ENCODE assay signal across 8 mouse cellular contexts in genomic region chr17:29093961-29094309, GRCm38 (mm10). TPM values are rescaled to one million over a fixed set of nuclear protein-coding genes. Genes with fewer than 3 reads are reported as not detected.
DNase-seq lines count a peak whose midpoint lies in the region; ATAC-seq and TF ChIP-seq lines count a peak whose summit lies in the region.

No protein-coding gene starts in this region.

- peak overlapping the region; percentile 63 for H3K9ac ChIP-seq in kidney, embryonic 16.5 days (replicated peaks; ENCODE audit: low read length)
- H3K9ac ChIP-seq in heart, postnatal 0 days (replicated peaks; ENCODE audit: low read depth, low read length), result peak overlapping the region; percentile 83

- no peak for DNase-seq in kidney, adult 11 months
- no peak for DNase-seq in heart, postnatal 0 days (ENCODE audit: low spot score)
- no peak for DNase-seq in midbrain, embryonic 10.5 days (ENCODE audit: low spot score)
- no peak for DNase-seq in frontal cortex, postnatal 14 days (ENCODE audit: low spot score in 2 of 2)
- no peak for DNase-seq in frontal cortex, adult 2 months (ENCODE audit: extremely low spot score in 1 of 2, low spot score in 1 of 2)
- DNase-seq in ovary, adult 18-20 months (ENCODE audit: low spot score), result no peak

- no peaks in the 10 kb centered on the region for H3K9me3 ChIP-seq in kidney, embryonic 16.5 days (ENCODE audit: low read length)
- no peaks in the 10 kb centered on the region for H3K9me3 ChIP-seq in heart, postnatal 0 days (replicated peaks; ENCODE audit: control insufficient read depth, low read length)
- no peaks in the 10 kb centered on the region for H3K9me3 ChIP-seq in midbrain, embryonic 10.5 days (replicated peaks)

- ATAC-seq in kidney, embryonic 16.5 days (ENCODE audit: low FRiP score, low TSS enrichment), result peak; percentile 1; the same call in 1 of the 2 replicates
- ATAC-seq in heart, postnatal 0 days (ENCODE audit: insufficient read depth, low read depth), result no peak

- no peaks in the 10 kb centered on the region for H3K36me3 ChIP-seq in kidney, embryonic 16.5 days (ENCODE audit: insufficient read depth, low read length)
- H3K36me3 ChIP-seq in heart, postnatal 0 days (replicated peaks; ENCODE audit: control insufficient read depth, insufficient read depth, low read length), result peaks cover 7% of the 10 kb centered on the region
- 0 out of 2 replicates have a peak, but pooled peaks cover 4% of the 10 kb centered on the region for H3K36me3 ChIP-seq in midbrain, embryonic 10.5 days

- H3K4me1 ChIP-seq in kidney, embryonic 16.5 days (ENCODE audit: insufficient read depth, low read length), result peaks cover 24% of the 10 kb centered on the region
- H3K4me1 ChIP-seq in bone marrow, adult 2 months (ENCODE audit: control insufficient read depth, insufficient read depth, low read length), result peaks cover 6% of the 10 kb centered on the region
- H3K4me1 ChIP-seq in heart, postnatal 0 days (ENCODE audit: control insufficient read depth, insufficient read depth), result no peaks in the 10 kb centered on the region
- peaks cover 33% of the 10 kb centered on the region for H3K4me1 ChIP-seq in midbrain, embryonic 10.5 days

- peaks cover 18% of the 10 kb centered on the region; the same call in 1 of the 2 replicates for H3K27me3 ChIP-seq in kidney, embryonic 16.5 days (ENCODE audit: insufficient read depth, low read length)
- H3K27me3 ChIP-seq in heart, postnatal 0 days (ENCODE audit: control insufficient read depth, insufficient read depth, low read length), result peaks cover 10% of the 10 kb centered on the region
- H3K27me3 ChIP-seq in midbrain, embryonic 10.5 days (ENCODE audit: low read depth, poor library complexity, severe bottlenecking), result peaks cover 64% of the 10 kb centered on the region

- no peak for TF ChIP-seq EP300 in heart, postnatal 0 days (IDR thresholded peaks at IDR 0.05; ENCODE audit: low read depth)

- no peak overlapping the region for H3K27ac ChIP-seq in kidney, embryonic 16.5 days (ENCODE audit: low read length)
- H3K27ac ChIP-seq in bone marrow, adult 2 months (ENCODE audit: control insufficient read depth, insufficient read depth, low read depth, low read length, poor library complexity), result no peak overlapping the region
- peak overlapping the region; percentile 92 for H3K27ac ChIP-seq in heart, postnatal 0 days (ENCODE audit: low read depth)
- H3K27ac ChIP-seq in midbrain, embryonic 10.5 days (replicated peaks), result no peak overlapping the region

- TF ChIP-seq CTCF in bone marrow, adult 2 months (IDR thresholded peaks at IDR 0.05; ENCODE audit: control insufficient read depth, insufficient read depth, low read length), result no peak
- no peak for TF ChIP-seq CTCF in heart, postnatal 0 days (IDR thresholded peaks at IDR 0.05; ENCODE audit: low read depth)

- no peak for TF ChIP-seq POLR2A in bone marrow, adult 2 months (IDR thresholded peaks at IDR 0.05; ENCODE audit: borderline replicate concordance, control insufficient read depth, low read depth, low read length)

- peak overlapping the region; percentile 85 for H3K4me2 ChIP-seq in kidney, embryonic 16.5 days (replicated peaks; ENCODE audit: low read depth, low read length)
- peak overlapping the region; percentile 77 for H3K4me2 ChIP-seq in heart, postnatal 0 days (ENCODE audit: low read depth, low read length)

- WGBS in kidney, embryonic 16.5 days, result under 1% methylated on average over 24 of the region's 24 CpGs
- WGBS in bone marrow, adult 2 months, result under 1% methylated on average over 24 of the region's 24 CpGs
- whole genome bisulfite sequencing in heart, postnatal 0 days, result under 1% methylated on average over 24 of the region's 24 CpGs
- under 1% methylated on average over 24 of the region's 24 CpGs for WGBS in midbrain, embryonic 10.5 days

- H3K4me3 ChIP-seq in kidney, embryonic 16.5 days (ENCODE audit: low read length), result peak overlapping the region; percentile 51
- peak overlapping the region; percentile 79 for H3K4me3 ChIP-seq in bone marrow, adult 2 months (replicated peaks; ENCODE audit: control insufficient read depth, low read depth, low read length)
- peak overlapping the region; percentile 73 for H3K4me3 ChIP-seq in heart, postnatal 0 days (ENCODE audit: low read depth, low read length)
- H3K4me3 ChIP-seq in midbrain, embryonic 10.5 days, result peak overlapping the region; percentile 65

RNA-seq across cellular contexts. Expression of gene Cdkn1a, which starts 3.2 kb away (rescaled TPM):
- polyA plus RNA-seq in kidney, embryonic 16.5 days (2015; fragmentation: Nextera tagmentation; extraction: Ambion mirVana), result 74.1 and 81.3 TPM in 2 replicates
- 5.2 and 27.7 TPM in 2 replicates for polyA plus RNA-seq in bone marrow, adult 2 months (2011; ENCODE audit: insufficient read depth, insufficient read length, low replicate concordance, missing spikeins)
- 16.7 and 42.8 TPM in 2 replicates for total RNA-seq in heart, postnatal 0 days (2014; rRNA removed; ENCODE audit: low replicate concordance)
- polyA plus RNA-seq in heart, postnatal 0 days (2015; fragmentation: Nextera tagmentation; extraction: Ambion mirVana), result 48.2 and 48.9 TPM in 2 replicates
- polyA plus RNA-seq in midbrain, embryonic 10.5 days (2016; fragmentation: Nextera tagmentation; extraction: Ambion mirVana), result 19.1 and 24.8 TPM in 2 replicates
- polyA plus RNA-seq in frontal cortex, adult 2 months (2012; rRNA removed), result 37.7 and 55.8 TPM in 2 replicates

RNA-seq across cellular contexts. Expression of gene Rab44, which starts 20.0 kb away (rescaled TPM):
- polyA plus RNA-seq in kidney, embryonic 16.5 days (2015; fragmentation: Nextera tagmentation; extraction: Ambion mirVana), result 0.12 and 0.26 TPM in 2 replicates
- polyA plus RNA-seq in bone marrow, adult 2 months (2011; ENCODE audit: insufficient read depth, insufficient read length, low replicate concordance, missing spikeins), result 217 and 514 TPM in 2 replicates
- total RNA-seq in heart, postnatal 0 days (2014; rRNA removed; ENCODE audit: low replicate concordance), result 2.0 TPM in 1 of 2 replicates, not detected in the other
- polyA plus RNA-seq in heart, postnatal 0 days (2015; fragmentation: Nextera tagmentation; extraction: Ambion mirVana), result 0.18 and 0.23 TPM in 2 replicates
- polyA plus RNA-seq in midbrain, embryonic 10.5 days (2016; fragmentation: Nextera tagmentation; extraction: Ambion mirVana), result 0.06 and 0.47 TPM in 2 replicates
- polyA plus RNA-seq in frontal cortex, adult 2 months (2012; rRNA removed), result 0.08 and 0.19 TPM in 2 replicates

Comparison
In these comparisons a context has a peak if more than half of its experiments do, and no peak if none do; other contexts are left out.
1. RNA of gene Rab44, which starts 20.0 kb away (polyA plus RNA-seq): 217 to 514 TPM in bone marrow, adult 2 months; 0.06 to 0.47 TPM in midbrain, embryonic 10.5 days, 0.12 to 0.26 TPM in kidney, embryonic 16.5 days, 0.18 to 0.23 TPM in heart, postnatal 0 days and 0.08 to 0.19 TPM in frontal cortex, adult 2 months; every median in the first group is over 100 times any median in the second.
2. Peak in every context shown above with its lines, with median percentiles within 50 percentile points of each other: H3K4me3 ChIP-seq.